Mouse (Mus musculus): ENCODE results near the gene Galnt10. TPM values are rescaled to one million over a fixed set of nuclear protein-coding genes. Genes with fewer than 3 reads are reported as not detected.
A peak's percentile ranks its signal among the peaks of the same experiment; 100 is the strongest.
"Not testable (repeated sequence)": the region's sequence is repeated elsewhere in the genome, so short reads cannot be mapped to it uniquely, and the experiment has no call there.

Gene Galnt10
- polyA plus RNA-seq, 1 experiment from 2014 or later, result 6.3 TPM

- not testable (repeated sequence) for H3K27ac ChIP-seq (replicated peaks in 1 of 2; ENCODE audit: control insufficient read depth in 1 of 2, insufficient read depth in 1 of 2, low read depth in 2 of 2, low read length in 2 of 2); ATAC-seq (ENCODE audit: insufficient number of reproducible peaks, insufficient read depth, low FRiP score, low read depth); H3K4me2 ChIP-seq (ENCODE audit: low read length); H3K36me3 ChIP-seq (ENCODE audit: control insufficient read depth, insufficient read depth, low read length); H3K9ac ChIP-seq (ENCODE audit: low read length); H3K9me3 ChIP-seq (ENCODE audit: control insufficient read depth, low read length); H3K4me3 ChIP-seq (ENCODE audit: control insufficient read depth in 1 of 2, insufficient read depth in 1 of 2, low read depth in 1 of 2, low read length in 2 of 2)
- 55% methylated on average over 11 of the region's 11 CpGs for WGBS
- peaks cover 20% of the 10 kb centered on the region for H3K27me3 ChIP-seq (ENCODE audit: control insufficient read depth, insufficient read depth, low read length)
- peaks cover 17 to 35% of the 10 kb centered on the region in 2 experiments for H3K4me1 ChIP-seq (ENCODE audit: control insufficient read depth in 2 of 2, insufficient read depth in 2 of 2, low read length in 2 of 2)
Observed at GRCm38 (mm10) chr11:57825234-57825633, 180.0 kb downstream of the Galnt10 start.

- Histone ChIP-seq H3K27me3 (ENCODE audit: control insufficient read depth, insufficient read depth, low read length) (peaks cover 40% of the 10 kb centered on the region), H3K9ac (ENCODE audit: low read length) (peak overlapping the region; percentile 81), H3K9me3 (ENCODE audit: control insufficient read depth, low read length) (no peaks in the 10 kb centered on the region), H3K27ac (replicated peaks in 1 of 2; ENCODE audit: control insufficient read depth in 1 of 2, insufficient read depth in 1 of 2, low read depth in 2 of 2, low read length in 2 of 2) (peak overlapping the region; percentile 50 to 63), H3K4me2 (ENCODE audit: low read length) (peak overlapping the region; percentile 88), H3K4me1 (ENCODE audit: control insufficient read depth in 2 of 2, insufficient read depth in 2 of 2, low read length in 2 of 2) (peaks cover 15 to 29% of the 10 kb centered on the region in 2 experiments; a peak in 3 of 4 replicates), H3K4me3 (ENCODE audit: control insufficient read depth in 1 of 2, insufficient read depth in 1 of 2, low read depth in 1 of 2, low read length in 2 of 2) (peak overlapping the region; percentile 45 to 46), H3K36me3 (ENCODE audit: control insufficient read depth, insufficient read depth, low read length) (no peaks in the 10 kb centered on the region)
- 2% methylated on average over 41 of the region's 41 CpGs for WGBS
- ATAC-seq (ENCODE audit: insufficient number of reproducible peaks, insufficient read depth, low FRiP score, low read depth), result no peak
Observed at GRCm38 (mm10) chr11:57827048-57827914, 182.0 kb downstream of the Galnt10 start.

GRCm38 (mm10) chr11:57827915-57828545 is 182.8 kb downstream of the Galnt10 start:
- Histone ChIP-seq H3K9ac (ENCODE audit: low read length) (peak overlapping the region; percentile 81), H3K36me3 (ENCODE audit: control insufficient read depth, insufficient read depth, low read length) (no peaks in the 10 kb centered on the region), H3K4me3 (ENCODE audit: control insufficient read depth in 1 of 2, insufficient read depth in 1 of 2, low read depth in 1 of 2, low read length in 2 of 2) (peak overlapping the region; percentile 45 to 46), H3K4me2 (ENCODE audit: low read length) (peak overlapping the region; percentile 88), H3K9me3 (ENCODE audit: control insufficient read depth, low read length) (no peaks in the 10 kb centered on the region), H3K27me3 (ENCODE audit: control insufficient read depth, insufficient read depth, low read length) (peaks cover 47% of the 10 kb centered on the region), H3K4me1 (ENCODE audit: control insufficient read depth in 2 of 2, insufficient read depth in 2 of 2, low read length in 2 of 2) (peaks cover 15 to 29% of the 10 kb centered on the region in 2 experiments; a peak in 3 of 4 replicates), H3K27ac (replicated peaks in 1 of 2; ENCODE audit: control insufficient read depth in 1 of 2, insufficient read depth in 1 of 2, low read depth in 2 of 2, low read length in 2 of 2) (peak overlapping the region; percentile 50 to 63)
- 3% methylated on average over 33 of the region's 33 CpGs for WGBS
- ATAC-seq (ENCODE audit: insufficient number of reproducible peaks, insufficient read depth, low FRiP score, low read depth), result no peak

- 11% methylated on average over 53 of the region's 53 CpGs for WGBS
- H3K27me3 ChIP-seq (ENCODE audit: control insufficient read depth, insufficient read depth, low read length), result peaks cover 58% of the 10 kb centered on the region
- no peaks in the 10 kb centered on the region for H3K9me3 ChIP-seq (ENCODE audit: control insufficient read depth, low read length)
- H3K9ac ChIP-seq (ENCODE audit: low read length), result peak overlapping the region; percentile 81
- no peaks in the 10 kb centered on the region for H3K36me3 ChIP-seq (ENCODE audit: control insufficient read depth, insufficient read depth, low read length)
- ATAC-seq (ENCODE audit: insufficient number of reproducible peaks, insufficient read depth, low FRiP score, low read depth), result no peak
- peak overlapping the region; percentile 44 to 45 for H3K4me3 ChIP-seq (ENCODE audit: control insufficient read depth in 1 of 2, insufficient read depth in 1 of 2, low read depth in 1 of 2, low read length in 2 of 2)
- H3K4me2 ChIP-seq (ENCODE audit: low read length), result peak overlapping the region; percentile 88
- peaks cover 15 to 31% of the 10 kb centered on the region in 2 experiments; a peak in 3 of 4 replicates for H3K4me1 ChIP-seq (ENCODE audit: control insufficient read depth in 2 of 2, insufficient read depth in 2 of 2, low read length in 2 of 2)
- peak overlapping the region in 1 of 2 experiments; percentile 82; a peak in 1 of 4 replicates for H3K27ac ChIP-seq (replicated peaks in 1 of 2; ENCODE audit: control insufficient read depth in 1 of 2, insufficient read depth in 1 of 2, low read depth in 2 of 2, low read length in 2 of 2)
Observed at GRCm38 (mm10) chr11:57828955-57829870, 184.0 kb downstream of the Galnt10 start.

GRCm38 (mm10) chr11:57829871-57830775 is 184.9 kb downstream of the Galnt10 start:
- Histone ChIP-seq H3K36me3 (ENCODE audit: control insufficient read depth, insufficient read depth, low read length) (no peaks in the 10 kb centered on the region), H3K9ac (ENCODE audit: low read length) (peak overlapping the region; percentile 81), H3K4me3 (ENCODE audit: control insufficient read depth in 1 of 2, insufficient read depth in 1 of 2, low read depth in 1 of 2, low read length in 2 of 2) (peak overlapping the region; percentile 44 to 45), H3K27ac (replicated peaks in 1 of 2; ENCODE audit: control insufficient read depth in 1 of 2, insufficient read depth in 1 of 2, low read depth in 2 of 2, low read length in 2 of 2) (peak overlapping the region; percentile 47 to 82), H3K27me3 (ENCODE audit: control insufficient read depth, insufficient read depth, low read length) (peaks cover 67% of the 10 kb centered on the region), H3K9me3 (ENCODE audit: control insufficient read depth, low read length) (no peaks in the 10 kb centered on the region), H3K4me2 (ENCODE audit: low read length) (peak overlapping the region; percentile 88), H3K4me1 (ENCODE audit: control insufficient read depth in 2 of 2, insufficient read depth in 2 of 2, low read length in 2 of 2) (peaks cover 15 to 31% of the 10 kb centered on the region in 2 experiments; a peak in 3 of 4 replicates)
- 38% methylated on average over 17 of the region's 17 CpGs for WGBS
- no peak for ATAC-seq (ENCODE audit: insufficient number of reproducible peaks, insufficient read depth, low FRiP score, low read depth)

- Histone ChIP-seq H3K27me3 (ENCODE audit: control insufficient read depth, insufficient read depth, low read length) (peaks cover 79% of the 10 kb centered on the region), H3K4me3 (ENCODE audit: control insufficient read depth in 1 of 2, insufficient read depth in 1 of 2, low read depth in 1 of 2, low read length in 2 of 2) (peak overlapping the region; percentile 45 to 46), H3K27ac (replicated peaks in 1 of 2; ENCODE audit: control insufficient read depth in 1 of 2, insufficient read depth in 1 of 2, low read depth in 2 of 2, low read length in 2 of 2) (peak overlapping the region; percentile 77 to 82), H3K36me3 (ENCODE audit: control insufficient read depth, insufficient read depth, low read length) (no peaks in the 10 kb centered on the region), H3K4me1 (ENCODE audit: control insufficient read depth in 2 of 2, insufficient read depth in 2 of 2, low read length in 2 of 2) (peaks cover 15 to 31% of the 10 kb centered on the region in 2 experiments), H3K4me2 (ENCODE audit: low read length) (peak overlapping the region; percentile 88), H3K9ac (ENCODE audit: low read length) (peak overlapping the region; percentile 81), H3K9me3 (ENCODE audit: control insufficient read depth, low read length) (no peaks in the 10 kb centered on the region)
- 10% methylated on average over 31 of the region's 31 CpGs for WGBS
- ATAC-seq (ENCODE audit: insufficient number of reproducible peaks, insufficient read depth, low FRiP score, low read depth), result no peak
Observed at GRCm38 (mm10) chr11:57831281-57831781, 186.1 kb downstream of the Galnt10 start.
